Mouse (Mus musculus) heart, embryonic 16.5 days (tissue): ENCODE results near the gene Cdkal1. TPM values are rescaled to one million over a fixed set of nuclear protein-coding genes. Genes with fewer than 3 reads are reported as not detected.

Experiments used
- ATAC-seq: fragments of 200-750 bp; cut with Nextera tagmentation; replicated peaks from 2 replicates; pipeline ENCODE4 v1.8.0; 2017; ENCODE audit warnings: moderate number of reproducible peaks; ENCODE audit not compliant: insufficient read depth, low FRiP score; ENCODE audit errors: extremely low read depth
- H3K27ac ChIP-seq: fragments of 300-500 bp; sonication (generic); 2 replicates; pipeline ENCODE4 v1.5.1; 2014; ENCODE audit warnings: mild to moderate bottlenecking, low read length, control low read depth, moderate library complexity
- H3K27me3 ChIP-seq: fragments of 300-500 bp; sonication (generic); 2 replicates; pipeline ENCODE4 v1.6.1; 2014; ENCODE audit warnings: low read length, mixed read lengths; ENCODE audit not compliant: control insufficient read depth, insufficient read depth
- H3K36me3 ChIP-seq: fragments of 300-500 bp; sonication (generic); 2 replicates; pipeline ENCODE4 v1.6.1; 2014; ENCODE audit not compliant: control insufficient read depth, insufficient read depth
- H3K4me1 ChIP-seq: fragments of 300-500 bp; sonication (generic); 2 replicates; pipeline ENCODE4 v1.6.1; 2014; ENCODE audit warnings: low read length, mixed read lengths; ENCODE audit not compliant: control insufficient read depth, insufficient read depth
- H3K4me2 ChIP-seq: fragments of 300-500 bp; sonication (generic); 2 replicates; pipeline ENCODE4 v1.6.1; 2014; ENCODE audit warnings: low read depth, mild to moderate bottlenecking, control low read depth, low read length
- H3K4me3 ChIP-seq: fragments of 300-500 bp; sonication (generic); 2 replicates; pipeline ENCODE4 v1.5.1; 2014; ENCODE audit warnings: mild to moderate bottlenecking, control low read depth, low read length
- H3K9ac ChIP-seq: fragments of 300-500 bp; sonication (generic); 2 replicates; pipeline ENCODE4 v1.6.1; 2014; ENCODE audit warnings: low read length, control low read depth
- H3K9me3 ChIP-seq: fragments of 300-500 bp; sonication (generic); replicated peaks from 2 replicates; pipeline ENCODE4 v1.6.1; 2016; ENCODE audit warnings: low read length; ENCODE audit not compliant: control insufficient read depth
- WGBS: fragments of 180-500 bp; shearing (Covaris S2); extraction: QIAGEN DNeasy Blood & Tissue Kit; methylation state at CpG from one replicate; pipeline ENCODE4 v1.1.7; 2014; 5-methylcytosine and 5-hydroxymethylcytosine counted together
- polyA plus RNA-seq: library from polyadenylated mRNA; unstranded; fragments of >200 nt; fragmentation: Nextera tagmentation; extraction: Ambion mirVana; gene quantifications from 2 replicates; pipeline ENCODE4 v1.2.1, GENCODE M21; 2015

Gene Cdkal1
- polyA plus RNA-seq, 1 experiment from 2014 or later: 27.2 TPM

DNA sequence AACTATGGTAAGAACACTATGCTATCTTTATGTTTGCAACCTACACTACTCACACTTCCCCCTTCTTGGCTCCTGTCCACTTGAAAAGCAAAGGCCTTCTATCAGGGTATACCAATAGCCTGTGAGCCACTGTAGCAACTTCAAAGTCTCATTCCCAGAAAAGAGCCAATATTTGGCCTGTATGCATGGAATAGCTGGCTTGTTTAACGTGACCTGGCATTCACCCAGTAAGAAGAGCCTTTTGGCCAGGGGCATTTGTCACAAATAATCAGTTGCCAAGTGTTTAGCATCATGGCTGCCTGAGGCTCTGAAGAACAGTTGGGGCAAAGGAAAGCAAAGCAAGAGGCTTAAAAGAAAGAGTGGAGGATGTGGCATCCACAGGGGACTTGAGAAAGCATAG lies 317.6 kb downstream of the Cdkal1 start:
- Histone ChIP-seq H3K9me3 (no peaks in the 10 kb centered on the region), H3K4me3 (no peak overlapping the region), H3K27me3 (no peaks in the 10 kb centered on the region), H3K9ac (no peak overlapping the region), H3K27ac (no peak overlapping the region), H3K4me2 (no peak overlapping the region), H3K4me1 (no peaks in the 10 kb centered on the region), H3K36me3 (no peaks in the 10 kb centered on the region)
- WGBS: 60% methylated on average over 1 of the region's 1 CpGs
- ATAC-seq: no peak

DNA sequence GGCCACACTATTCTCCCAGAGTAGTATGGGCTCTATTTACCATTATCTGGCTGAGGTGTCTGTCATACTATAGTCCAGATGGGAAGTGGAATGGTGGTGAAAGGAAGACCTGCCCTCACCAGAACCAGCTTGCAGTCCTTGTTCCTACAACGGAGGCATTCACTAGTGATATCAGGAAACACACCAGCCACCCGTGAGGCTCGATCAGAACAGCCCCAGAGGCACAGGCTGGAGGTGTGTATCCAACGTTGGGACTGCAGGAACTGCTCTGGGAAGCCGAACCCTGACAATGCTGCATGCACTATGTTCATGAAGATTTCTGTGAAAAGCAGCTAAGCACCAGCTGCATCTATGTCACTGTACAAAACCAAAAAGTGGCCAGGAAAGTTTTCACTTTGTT lies 321.9 kb downstream of the Cdkal1 start:
- Histone ChIP-seq H3K4me3 (no peak overlapping the region), H3K4me1 (no peaks in the 10 kb centered on the region)

GRCm38 (mm10) chr13:29528344-29528743 lies 327.1 kb downstream of the Cdkal1 start:
- H3K9ac ChIP-seq: no peak overlapping the region
- no peak overlapping the region for H3K4me2 ChIP-seq
- H3K4me3 ChIP-seq: no peak overlapping the region
- H3K27ac ChIP-seq: no peak overlapping the region
- no peak for ATAC-seq
- no peaks in the 10 kb centered on the region for H3K36me3 ChIP-seq
- H3K27me3 ChIP-seq: no peaks in the 10 kb centered on the region
- WGBS: 80% methylated on average over 5 of the region's 5 CpGs
- no peaks in the 10 kb centered on the region for H3K9me3 ChIP-seq
- H3K4me1 ChIP-seq: peaks cover 3% of the 10 kb centered on the region; the same call in 1 of the 2 replicates

More for the DNA sequence above, 321.9 kb downstream of the Cdkal1 start:
- Histone ChIP-seq H3K27ac (no peak overlapping the region), H3K27me3 (no peaks in the 10 kb centered on the region), H3K36me3 (no peaks in the 10 kb centered on the region), H3K9ac (no peak overlapping the region), H3K9me3 (no peaks in the 10 kb centered on the region), H3K4me2 (no peak overlapping the region)
- ATAC-seq: no peak
- WGBS: 31% methylated on average over 5 of the region's 5 CpGs

- no peak for ATAC-seq
- WGBS: 88% methylated on average over 4 of the region's 4 CpGs
- Histone ChIP-seq H3K36me3 (no peaks in the 10 kb centered on the region), H3K4me2 (no peak overlapping the region), H3K27ac (no peak overlapping the region), H3K9me3 (no peaks in the 10 kb centered on the region), H3K4me3 (no peak overlapping the region), H3K27me3 (no peaks in the 10 kb centered on the region), H3K4me1 (no peaks in the 10 kb centered on the region), H3K9ac (no peak overlapping the region)
Measured at GRCm38 (mm10) chr13:29521321-29521720, 334.2 kb downstream of the Cdkal1 start.

- 86% methylated on average over 1 of the region's 1 CpGs for WGBS
- ATAC-seq: no peak
- no peaks in the 10 kb centered on the region for H3K36me3 ChIP-seq
- H3K9ac ChIP-seq: no peak overlapping the region
- no peak overlapping the region for H3K4me3 ChIP-seq
- no peaks in the 10 kb centered on the region for H3K27me3 ChIP-seq
- no peaks in the 10 kb centered on the region for H3K9me3 ChIP-seq
- H3K4me2 ChIP-seq: no peak overlapping the region
- no peak overlapping the region for H3K27ac ChIP-seq
- H3K4me1 ChIP-seq: no peaks in the 10 kb centered on the region
Measured at GRCm38 (mm10) chr13:29514071-29514470, 341.4 kb downstream of the Cdkal1 start.

- Histone ChIP-seq H3K9ac (no peak overlapping the region), H3K4me1 (peaks cover 19% of the 10 kb centered on the region), H3K27me3 (no peaks in the 10 kb centered on the region), H3K9me3 (no peaks in the 10 kb centered on the region), H3K27ac (no peak overlapping the region), H3K4me3 (no peak overlapping the region), H3K36me3 (no peaks in the 10 kb centered on the region), H3K4me2 (no peak overlapping the region)
- no peak for ATAC-seq
- WGBS: 46% methylated on average over 4 of the region's 4 CpGs
Measured at GRCm38 (mm10) chr13:29504861-29505568, 350.5 kb downstream of the Cdkal1 start.

DNA sequence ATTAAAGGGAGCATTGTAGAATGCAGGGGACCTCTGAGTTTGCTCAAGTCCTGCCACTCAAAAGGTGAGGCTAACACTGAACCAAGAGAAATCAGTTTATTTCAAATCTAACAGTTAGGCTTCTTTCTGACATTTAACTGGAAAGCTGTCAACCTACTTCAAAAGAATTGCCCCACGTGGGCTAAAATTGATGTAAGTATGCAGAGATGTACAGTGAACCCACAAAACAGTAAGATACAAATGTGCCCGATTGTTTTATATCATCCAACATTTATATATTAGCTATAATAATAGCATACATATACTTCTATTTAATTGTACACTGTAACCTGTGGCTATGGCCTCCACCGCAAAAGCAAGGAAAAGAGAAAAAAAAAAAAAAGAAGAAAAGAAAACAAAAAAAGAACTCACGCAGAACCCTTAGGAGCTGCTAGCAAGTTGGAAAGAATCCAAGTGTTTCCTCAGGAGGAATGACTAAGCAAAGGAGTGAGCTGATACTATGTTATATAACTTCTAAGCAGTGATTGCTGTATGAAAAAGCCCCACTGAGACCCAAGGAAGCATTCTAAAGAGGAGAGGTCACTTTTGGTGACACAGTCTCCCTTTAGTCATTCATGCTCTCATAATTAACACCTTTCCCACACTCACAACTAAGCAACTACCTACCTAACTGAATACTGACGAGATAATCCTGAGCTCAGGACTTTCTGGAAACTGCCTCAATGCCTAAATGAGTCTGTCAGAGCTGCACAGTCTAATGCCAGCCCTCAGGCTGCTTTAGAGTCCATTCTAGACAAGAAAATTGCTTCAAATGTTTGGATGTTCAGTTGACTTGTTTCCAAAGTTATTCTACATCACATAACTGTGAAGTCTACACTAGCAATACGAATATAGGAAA lies 352.1 kb downstream of the Cdkal1 start:
- Histone ChIP-seq H3K9ac (no peak overlapping the region), H3K4me3 (no peak overlapping the region), H3K4me2 (no peak overlapping the region), H3K4me1 (peaks cover 22% of the 10 kb centered on the region), H3K9me3 (no peaks in the 10 kb centered on the region), H3K27me3 (no peaks in the 10 kb centered on the region), H3K36me3 (no peaks in the 10 kb centered on the region), H3K27ac (no peak overlapping the region)
- no peak; the same call in 1 of the 2 replicates for ATAC-seq
- WGBS: 57% methylated on average over 6 of the region's 6 CpGs

- H3K4me1 ChIP-seq: peaks cover 22% of the 10 kb centered on the region
- H3K4me3 ChIP-seq: no peak overlapping the region
- WGBS: 65% methylated on average over 5 of the region's 5 CpGs
- ATAC-seq: no peak
- H3K4me2 ChIP-seq: no peak overlapping the region
- H3K27ac ChIP-seq: no peak overlapping the region
- no peaks in the 10 kb centered on the region for H3K27me3 ChIP-seq
- no peaks in the 10 kb centered on the region for H3K36me3 ChIP-seq
- H3K9ac ChIP-seq: no peak overlapping the region
- no peaks in the 10 kb centered on the region for H3K9me3 ChIP-seq
Measured at GRCm38 (mm10) chr13:29502481-29503146, 352.9 kb downstream of the Cdkal1 start.

GRCm38 (mm10) chr13:29501173-29501572 lies 354.3 kb downstream of the Cdkal1 start:
- H3K9me3 ChIP-seq: no peaks in the 10 kb centered on the region
- H3K27ac ChIP-seq: no peak overlapping the region
- no peak overlapping the region for H3K4me2 ChIP-seq
- 75% methylated on average over 2 of the region's 2 CpGs for WGBS
- no peak for ATAC-seq
- H3K9ac ChIP-seq: no peak overlapping the region
- H3K4me3 ChIP-seq: no peak overlapping the region
- H3K27me3 ChIP-seq: no peaks in the 10 kb centered on the region
- peaks cover 22% of the 10 kb centered on the region for H3K4me1 ChIP-seq
- no peaks in the 10 kb centered on the region for H3K36me3 ChIP-seq
